Mouse (Mus musculus) heart, embryonic 14.5 days (tissue): ENCODE data around the gene D730048I06Rik. TPM values are rescaled to one million over a fixed set of nuclear protein-coding genes. Genes with fewer than 3 reads are reported as not detected.
"Not testable (repeated sequence)": the region's sequence is repeated elsewhere in the genome, so short reads cannot be mapped to it uniquely, and the experiment has no call there.

Experiments
- ATAC-seq: fragments of 200-750 bp; cut with Nextera tagmentation; 2 replicates; pipeline ENCODE4 v1.8.0; 2017; ENCODE audit warnings: low read depth, moderate TSS enrichment; ENCODE audit not compliant: insufficient number of reproducible peaks, insufficient read depth, low FRiP score
- H3K27ac ChIP-seq, 2 experiments: fragments of 200-500 bp in 1 of 2; fragments of 300-500 bp in 1 of 2; sonication (generic) in 1 of 2; replicated peaks in 1 of 2; 2 replicates each; pipeline ENCODE4 v1.5.1; 2012 to 2014; ENCODE audit warnings: low read depth in 2 of 2, low read length in 2 of 2, control low read depth in 1 of 2, mild to moderate bottlenecking in 1 of 2, mixed read lengths in 1 of 2; ENCODE audit not compliant: control insufficient read depth in 1 of 2, insufficient read depth in 1 of 2
- H3K27me3 ChIP-seq: fragments of 300-500 bp; sonication (generic); 2 replicates; pipeline ENCODE4 v1.6.1; 2014; ENCODE audit warnings: mild to moderate bottlenecking, low read length, control low read depth; ENCODE audit not compliant: control insufficient read depth, insufficient read depth
- H3K36me3 ChIP-seq: fragments of 300-500 bp; sonication (generic); 2 replicates; pipeline ENCODE4 v1.6.1; 2014; ENCODE audit warnings: mild to moderate bottlenecking, control low read depth, low read length, mixed read lengths; ENCODE audit not compliant: control insufficient read depth, insufficient read depth
- H3K4me1 ChIP-seq, 2 experiments: fragments of 200-500 bp in 1 of 2; fragments of 300-500 bp in 1 of 2; sonication (generic) in 1 of 2; 2 replicates each; pipeline ENCODE4 v1.6.1; 2012 to 2014; ENCODE audit warnings: low read length in 2 of 2, control low read depth in 1 of 2, mixed read lengths in 1 of 2; ENCODE audit not compliant: control insufficient read depth in 2 of 2, insufficient read depth in 2 of 2
- H3K4me2 ChIP-seq: fragments of 300-500 bp; sonication (generic); 2 replicates; pipeline ENCODE4 v1.6.1; 2014; ENCODE audit warnings: mild to moderate bottlenecking, low read length
- H3K4me3 ChIP-seq, 2 experiments: fragments of 200-500 bp in 1 of 2; fragments of 300-500 bp in 1 of 2; sonication (generic) in 1 of 2; 2 replicates each; pipeline ENCODE4 v1.5.1; 2012 to 2014; ENCODE audit warnings: low read length in 2 of 2, mild to moderate bottlenecking in 2 of 2, control low read depth in 1 of 2, low read depth in 1 of 2, moderate library complexity in 1 of 2; ENCODE audit not compliant: control insufficient read depth in 1 of 2, insufficient read depth in 1 of 2
- H3K9ac ChIP-seq: fragments of 300-500 bp; sonication (generic); 2 replicates; pipeline ENCODE4 v1.6.1; 2014; ENCODE audit warnings: mild to moderate bottlenecking, low read length
- H3K9me3 ChIP-seq: fragments of 300-500 bp; sonication (generic); 2 replicates; pipeline ENCODE4 v1.6.1; 2016; ENCODE audit warnings: low read length, control low read depth; ENCODE audit not compliant: control insufficient read depth
- WGBS: fragments of 180-500 bp; shearing (Covaris S2); extraction: QIAGEN DNeasy Blood & Tissue Kit; methylation state at CpG from one replicate; pipeline ENCODE4 v1.1.7; 2014; 5-methylcytosine and 5-hydroxymethylcytosine counted together
- polyA plus RNA-seq: library from polyadenylated mRNA; unstranded; fragments of >200 nt; fragmentation: Nextera tagmentation; extraction: Ambion mirVana; gene quantifications from 2 replicates; pipeline ENCODE4 v1.2.1, GENCODE M21; 2014

D730048I06Rik gene
- polyA plus RNA-seq = not detected in 2 replicates

DNA sequence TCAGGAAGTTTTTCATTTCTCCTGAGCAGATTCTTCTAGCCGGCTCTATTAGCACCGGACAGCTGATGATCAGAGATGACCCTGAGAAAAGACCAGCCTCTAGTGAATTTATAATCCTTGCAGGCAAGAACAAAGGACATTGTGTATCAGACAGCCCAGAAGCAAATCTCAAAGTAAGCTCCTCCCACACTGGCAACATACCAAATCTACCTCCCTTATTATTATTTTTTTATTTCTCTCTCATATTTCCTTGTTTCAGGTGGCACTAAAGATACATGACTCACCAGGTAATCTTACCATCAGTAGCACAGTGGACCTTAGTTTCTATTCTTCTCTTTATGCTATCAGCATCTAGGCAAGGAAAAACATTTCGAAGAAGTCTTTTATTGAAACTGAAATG is at the start of gene D730048I06Rik, which contains the start of gene Gm27235:
Gene D730048I06Rik (minus strand): TSS at position 112 of the 400 bp plus-strand sequence.
Gene Gm27235 (minus strand): TSS at position 101 of the 400 bp plus-strand sequence.
- WGBS = 84% methylated on average over 3 of the region's 3 CpGs

DNA sequence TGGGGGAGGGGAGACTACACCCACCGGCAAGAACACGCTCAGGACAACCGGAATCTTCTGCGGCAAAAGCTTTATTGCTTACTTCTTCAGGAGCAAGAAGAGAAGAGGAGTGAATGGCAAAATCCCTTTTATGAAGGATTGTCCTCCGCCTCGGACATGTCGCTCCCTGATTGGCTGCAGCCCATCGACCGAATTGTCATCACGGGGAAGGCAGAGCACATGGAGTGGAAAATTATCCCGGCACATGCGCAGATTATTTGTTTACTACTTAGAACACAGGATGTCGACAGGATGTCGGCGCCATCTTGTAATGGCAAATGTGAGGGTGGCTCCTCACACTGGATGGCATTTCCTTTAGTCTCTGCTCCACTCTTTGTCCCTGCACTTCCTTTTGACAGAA is 28.0 kb upstream of the D730048I06Rik start:
- H3K9ac ChIP-seq, H3K4me2 ChIP-seq, H3K4me1 ChIP-seq, H3K36me3 ChIP-seq, H3K4me3 ChIP-seq, ATAC-seq, H3K27me3 ChIP-seq, H3K9me3 ChIP-seq, H3K27ac ChIP-seq: not testable (repeated sequence)
- WGBS = 91% methylated on average over 15 of the region's 15 CpGs

More for the DNA sequence above, at the start of gene D730048I06Rik, which contains the start of gene Gm27235:
- Histone ChIP-seq H3K27ac (no peak within 1 kb of the TSS), H3K9ac (no peak within 1 kb of the TSS), H3K36me3 (no peaks in the 10 kb centered on the region), H3K9me3 (no peaks in the 10 kb centered on the region), H3K27me3 (no peaks in the 10 kb centered on the region), H3K4me2 (no peak within 1 kb of the TSS), H3K4me3 (no peak within 1 kb of the TSS), H3K4me1 (no peaks in the 10 kb centered on the region)
- no peak for ATAC-seq

GRCm38 (mm10) chr9:35798146-35798545 is 8.2 kb upstream of the D730048I06Rik start:
- 0 out of 2 replicates have a peak, but pooled peaks cover 3% of the 10 kb centered on the region for H3K9me3 ChIP-seq
- no peaks in the 10 kb centered on the region for H3K4me1 ChIP-seq
- H3K9ac ChIP-seq = no peak overlapping the region
- no peak overlapping the region for H3K4me2 ChIP-seq
- no peak for ATAC-seq
- H3K36me3 ChIP-seq = no peaks in the 10 kb centered on the region
- no peaks in the 10 kb centered on the region for H3K27me3 ChIP-seq
- H3K4me3 ChIP-seq = no peak overlapping the region
- H3K27ac ChIP-seq = no peak overlapping the region

GRCm38 (mm10) chr9:35778009-35778408 is 11.9 kb downstream of the D730048I06Rik start, which contains the start of gene Gm17727:
Gm17727 (minus strand) TSS chr9:35778109.
- Histone ChIP-seq H3K9me3 (0 out of 2 replicates have a peak, but pooled peaks cover 7% of the 10 kb centered on the region), H3K36me3 (no peaks in the 10 kb centered on the region), H3K27me3 (no peaks in the 10 kb centered on the region), H3K4me3 (no peak within 1 kb of the TSS), H3K9ac (no peak within 1 kb of the TSS), H3K27ac (no peak within 1 kb of the TSS), H3K4me1 (no peaks in the 10 kb centered on the region), H3K4me2 (no peak within 1 kb of the TSS)
- 44% methylated on average over 3 of the region's 3 CpGs for WGBS
- ATAC-seq = no peak

- H3K4me2 ChIP-seq = no peak overlapping the region
- no peaks in the 10 kb centered on the region for H3K36me3 ChIP-seq
- no peak for ATAC-seq
- H3K27ac ChIP-seq = no peak overlapping the region
- no peaks in the 10 kb centered on the region for H3K4me1 ChIP-seq
- no peak overlapping the region for H3K9ac ChIP-seq
- H3K27me3 ChIP-seq = no peaks in the 10 kb centered on the region
- no peaks in the 10 kb centered on the region; the same call in 1 of the 2 replicates for H3K9me3 ChIP-seq
- H3K4me3 ChIP-seq = no peak overlapping the region
These were observed 33.1 kb downstream of the D730048I06Rik start for GRCm38 (mm10) chr9:35756843-35757242.

DNA sequence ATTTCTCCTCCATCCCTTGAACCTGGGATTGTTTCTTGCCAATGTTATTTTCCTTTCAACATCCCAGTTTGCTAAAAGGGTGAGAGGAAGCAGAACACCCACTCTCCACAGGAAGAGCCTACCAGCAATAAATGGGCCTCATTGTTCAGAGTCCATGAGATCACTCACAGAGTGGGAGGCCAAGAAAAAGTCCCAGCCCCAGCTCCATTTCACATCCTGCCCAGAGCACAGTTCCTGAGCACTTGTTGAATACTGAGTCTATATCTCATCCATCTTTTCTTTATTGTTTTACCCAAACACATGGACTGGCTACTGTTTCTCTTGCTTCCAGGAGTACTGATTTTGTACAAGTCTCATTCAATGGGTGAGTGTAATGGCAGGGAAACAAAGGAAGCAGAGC is 49.2 kb downstream of the D730048I06Rik start, which contains the start of gene Gm17677:
Gene Gm17677 (plus strand): TSS at position 301 of the 400 bp plus-strand sequence.
- no peak for ATAC-seq
- H3K4me2 ChIP-seq = no peak within 1 kb of the TSS
- H3K27me3 ChIP-seq = no peaks in the 10 kb centered on the region
- H3K4me3 ChIP-seq = no peak within 1 kb of the TSS
- 0 out of 2 replicates have a peak, but pooled peaks cover 6% of the 10 kb centered on the region for H3K9me3 ChIP-seq
- H3K4me1 ChIP-seq = no peaks in the 10 kb centered on the region
- H3K36me3 ChIP-seq = no peaks in the 10 kb centered on the region
- H3K27ac ChIP-seq = no peak within 1 kb of the TSS
- no peak within 1 kb of the TSS for H3K9ac ChIP-seq

Other genes with a start within 250 kb of the D730048I06Rik start
- 0.73 and 0.89 TPM in 2 replicates for gene Ddx25, start 231.6 kb downstream of the D730048I06Rik start, polyA plus RNA-seq
- gene Pus3, start 231.5 kb downstream of the D730048I06Rik start, polyA plus RNA-seq = 13.8 and 14.4 TPM in 2 replicates
- 0.26 and 0.28 TPM in 2 replicates for gene Pate2, start 219.8 kb downstream of the D730048I06Rik start, polyA plus RNA-seq
- gene Hyls1, start 219.7 kb downstream of the D730048I06Rik start, polyA plus RNA-seq = 14.8 and 15.8 TPM in 2 replicates
- gene Pate4, start 178.2 kb downstream of the D730048I06Rik start, polyA plus RNA-seq = not detected in 2 replicates
- not detected in 2 replicates for gene Pate3, start 141.9 kb downstream of the D730048I06Rik start, polyA plus RNA-seq
- gene Pate1, start 102.7 kb downstream of the D730048I06Rik start, polyA plus RNA-seq = not detected in 2 replicates
- not detected in 2 replicates for gene Gm17677, start 49.1 kb downstream of the D730048I06Rik start, polyA plus RNA-seq
- gene Gm17727, start 12.0 kb downstream of the D730048I06Rik start, polyA plus RNA-seq = not detected in 2 replicates
- not detected in 2 replicates for gene Gm27235, start within 50 bp of the D730048I06Rik start, polyA plus RNA-seq
- not detected in 2 replicates for gene 9230110F15Rik, start 54.0 kb upstream of the D730048I06Rik start, polyA plus RNA-seq
- not detected in 2 replicates for gene 9230113P08Rik, start 118.3 kb upstream of the D730048I06Rik start, polyA plus RNA-seq